Mouse (Mus musculus) splenic B cell, adult 2 months (primary cell): ENCODE data around the gene Srd5a3.
A peak's percentile ranks its signal among the peaks of the same experiment; 100 is the strongest.

ENCODE experiments used
- DNase-seq: peaks from one replicate; pipeline ENCODE4 v3.0.0-alpha.2; 2011; ENCODE audit warnings: low read depth, low spot score
- H3K27me3 ChIP-seq: 2 replicates; pipeline ENCODE4 v1.6.1; 2012; ENCODE audit warnings: mild to moderate bottlenecking, low read length, moderate library complexity, mixed read lengths; ENCODE audit not compliant: control insufficient read depth, poor library complexity, insufficient read depth, severe bottlenecking
- H3K36me3 ChIP-seq: 2 replicates; pipeline ENCODE4 v1.6.1; 2012; ENCODE audit warnings: mild to moderate bottlenecking, low read length, moderate library complexity, mixed read lengths; ENCODE audit not compliant: control insufficient read depth, poor library complexity, insufficient read depth, severe bottlenecking

The Srd5a3 gene

DNA sequence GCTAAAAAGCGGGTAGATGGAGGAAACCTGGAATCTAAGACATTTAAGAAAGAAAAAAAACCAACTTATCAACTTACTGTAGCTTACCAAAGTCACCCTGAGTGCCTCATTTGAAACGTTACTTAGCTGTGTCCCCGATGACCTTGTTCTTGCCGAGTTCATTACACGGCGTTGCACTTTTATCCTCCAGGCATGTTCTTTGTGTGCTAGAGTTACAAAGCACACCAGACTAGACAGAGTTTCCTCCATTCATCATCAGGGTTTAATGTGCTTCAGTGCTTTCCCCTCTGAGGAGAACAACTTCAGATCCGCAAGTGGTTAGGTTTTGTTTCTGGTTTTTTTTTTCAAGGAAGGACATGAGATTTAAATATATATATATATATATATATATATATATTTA is 24.8 kb downstream of the Srd5a3 start:
- Histone ChIP-seq H3K27me3 (no peaks in the 10 kb centered on the region), H3K36me3 (no peaks in the 10 kb centered on the region)
- DNase-seq = no peak

DNA sequence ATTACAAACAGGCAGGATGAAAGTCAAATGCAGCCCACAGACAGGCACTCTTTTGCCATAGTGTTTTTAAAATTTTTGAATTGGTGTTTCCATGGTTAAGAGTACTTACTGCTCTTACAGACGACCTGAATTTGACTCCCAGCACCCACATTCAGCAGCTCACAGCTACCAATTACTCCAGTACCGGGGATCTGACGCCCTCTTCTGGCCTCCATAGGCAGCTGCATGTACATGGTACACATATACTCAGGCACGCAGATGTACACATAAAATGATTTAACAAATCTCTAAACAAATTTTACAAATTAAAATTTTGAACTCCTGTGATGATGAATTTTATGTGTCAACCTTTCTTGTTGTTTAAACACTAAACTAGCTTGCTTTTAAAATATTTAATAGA is 30.5 kb downstream of the Srd5a3 start:
- no peak for DNase-seq
- no peaks in the 10 kb centered on the region for H3K27me3 ChIP-seq
- no peaks in the 10 kb centered on the region for H3K36me3 ChIP-seq

DNA sequence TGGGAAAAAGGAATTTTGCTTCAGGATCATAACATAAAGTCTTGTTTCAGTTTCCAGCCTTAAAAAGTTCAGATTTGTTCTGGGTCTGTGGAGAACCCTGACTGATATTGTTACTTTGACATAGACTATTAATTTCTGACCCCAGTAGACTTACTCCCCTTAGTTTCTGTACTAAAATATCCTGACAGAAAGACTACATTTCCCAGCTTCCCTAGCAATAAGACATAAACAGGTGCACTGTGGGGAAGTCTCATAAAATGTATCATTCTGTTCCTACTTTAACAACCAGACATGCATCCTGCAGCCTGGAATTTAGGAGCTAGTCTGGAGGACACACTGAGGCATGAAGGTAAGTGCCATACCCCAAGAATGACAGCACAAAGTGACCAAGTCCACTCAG is 31.0 kb downstream of the Srd5a3 start:
- H3K36me3 ChIP-seq = no peaks in the 10 kb centered on the region
- no peak for DNase-seq
- no peaks in the 10 kb centered on the region for H3K27me3 ChIP-seq

DNA sequence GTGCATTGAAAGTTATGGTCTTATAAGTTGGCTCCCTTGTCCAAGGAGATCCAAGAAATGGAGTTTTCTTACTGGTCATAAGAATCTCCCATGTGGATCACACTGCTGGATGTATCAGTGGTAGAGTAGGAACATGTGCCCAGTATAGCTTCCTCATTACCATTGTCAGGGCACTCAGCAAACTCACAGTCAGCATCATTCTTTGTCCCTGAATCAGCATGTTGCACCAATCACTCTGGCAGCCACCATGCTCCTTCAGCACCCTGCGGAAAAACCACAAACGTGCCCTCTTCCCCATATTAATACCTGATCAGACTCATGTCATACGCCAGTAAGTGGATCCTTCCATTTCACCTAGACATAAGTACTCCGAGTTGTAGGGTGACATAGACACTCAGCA is 35.0 kb downstream of the Srd5a3 start:
- Histone ChIP-seq H3K36me3 (no peaks in the 10 kb centered on the region), H3K27me3 (no peaks in the 10 kb centered on the region)
- no peak for DNase-seq

DNA sequence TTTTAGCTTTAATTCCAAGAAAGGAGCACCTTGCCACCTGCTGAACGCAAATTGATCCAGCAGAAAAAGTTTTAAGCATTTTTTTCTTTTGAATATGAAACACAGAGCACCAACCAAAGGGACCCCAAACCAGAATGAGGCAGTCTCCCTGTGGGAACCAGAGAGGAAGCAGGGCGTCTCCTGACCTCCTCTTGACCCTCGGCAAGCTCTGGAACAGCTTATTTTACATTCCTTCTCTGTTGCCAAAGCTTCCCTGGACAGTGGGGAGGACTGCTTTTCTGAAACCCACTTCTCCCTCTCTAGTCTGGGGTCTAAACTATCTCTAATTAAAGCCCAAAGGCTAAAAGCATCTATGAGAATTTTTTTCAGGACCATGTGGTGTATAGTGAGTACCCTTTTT is 36.3 kb downstream of the Srd5a3 start:
- Histone ChIP-seq H3K27me3 (no peaks in the 10 kb centered on the region), H3K36me3 (no peaks in the 10 kb centered on the region)
- no peak for DNase-seq

DNA sequence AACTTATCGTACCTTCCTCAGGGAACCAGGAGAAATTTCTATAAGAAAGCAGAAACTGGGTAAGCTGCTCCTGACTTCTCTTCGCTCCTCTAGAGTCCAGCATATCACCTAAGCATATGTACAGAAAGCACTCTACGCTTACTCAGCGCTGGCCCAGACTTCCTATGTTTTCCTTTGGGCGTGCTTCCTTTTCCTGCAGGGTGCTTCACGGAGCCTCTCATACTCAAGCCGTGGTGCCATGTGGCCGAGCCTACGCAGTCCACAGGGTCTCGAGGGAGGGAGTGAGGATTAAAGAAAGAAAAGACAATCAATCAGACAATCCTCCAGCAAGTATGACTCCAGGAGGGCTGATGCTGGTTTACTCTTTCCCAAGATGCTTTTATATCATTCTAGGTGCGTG is 36.8 kb downstream of the Srd5a3 start:
- H3K27me3 ChIP-seq = no peaks in the 10 kb centered on the region
- no peaks in the 10 kb centered on the region for H3K36me3 ChIP-seq
- DNase-seq = no peak

DNA sequence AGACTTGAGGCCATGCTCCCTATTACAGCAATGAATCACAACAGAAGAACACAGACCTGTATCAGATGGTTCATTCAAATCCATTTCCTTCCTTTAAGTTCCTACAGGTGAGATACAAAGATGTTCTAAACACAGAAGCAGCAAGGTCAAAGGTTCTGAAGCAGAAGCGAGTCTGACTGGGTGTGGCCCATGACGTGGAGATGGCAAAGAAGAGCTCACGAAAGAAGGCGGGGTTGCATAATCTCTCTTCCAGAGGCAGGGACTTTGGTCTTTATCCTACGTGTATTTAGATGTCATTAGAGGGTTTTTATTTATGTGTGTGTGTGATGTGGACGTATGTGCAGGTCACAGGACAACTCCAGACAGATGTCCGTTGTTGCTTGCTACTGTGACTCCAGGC is 37.6 kb downstream of the Srd5a3 start:
- H3K36me3 ChIP-seq = no peaks in the 10 kb centered on the region
- no peak for DNase-seq
- H3K27me3 ChIP-seq = no peaks in the 10 kb centered on the region

DNA sequence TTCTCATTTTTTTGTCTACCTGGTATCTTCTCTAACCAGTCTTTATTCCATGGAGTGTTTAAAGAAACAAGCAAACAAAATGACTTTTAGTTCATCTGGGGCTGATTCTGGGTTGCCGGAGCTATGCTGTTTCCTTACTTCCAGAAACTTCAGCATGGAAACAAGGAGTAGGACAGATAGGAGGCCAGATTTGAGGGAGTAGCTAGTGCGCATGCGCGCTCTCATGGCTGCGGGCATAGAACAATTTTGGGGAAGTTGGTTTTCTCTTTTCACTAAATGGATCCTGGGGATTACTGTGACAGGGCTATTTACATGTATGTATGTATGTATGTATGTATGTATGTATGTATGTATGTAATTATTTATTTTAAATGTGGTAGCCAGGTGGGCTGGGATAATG is 39.1 kb downstream of the Srd5a3 start:
- no peak for DNase-seq
- no peaks in the 10 kb centered on the region for H3K27me3 ChIP-seq
- H3K36me3 ChIP-seq = no peaks in the 10 kb centered on the region

DNA sequence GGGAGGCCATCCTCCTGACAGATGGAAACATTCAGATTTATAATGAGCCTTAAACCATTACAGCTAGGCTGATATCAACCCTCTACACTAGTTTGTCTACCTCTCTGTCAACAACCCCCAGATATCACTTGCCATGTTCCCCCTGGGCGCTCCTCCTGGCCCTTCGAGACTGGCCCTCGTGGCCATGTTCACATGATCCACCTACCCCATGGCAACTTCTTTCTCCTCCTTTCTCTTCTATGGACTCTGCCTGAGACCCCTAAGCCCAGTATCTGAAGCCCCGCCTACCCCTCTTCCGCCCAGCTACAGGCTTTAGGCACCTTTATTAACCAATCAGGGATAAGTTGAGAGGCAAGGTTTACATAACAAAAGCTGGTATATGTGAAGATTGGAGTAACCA is 39.7 kb downstream of the Srd5a3 start:
- Histone ChIP-seq H3K27me3 (no peaks in the 10 kb centered on the region), H3K36me3 (no peaks in the 10 kb centered on the region)
- no peak for DNase-seq

DNA sequence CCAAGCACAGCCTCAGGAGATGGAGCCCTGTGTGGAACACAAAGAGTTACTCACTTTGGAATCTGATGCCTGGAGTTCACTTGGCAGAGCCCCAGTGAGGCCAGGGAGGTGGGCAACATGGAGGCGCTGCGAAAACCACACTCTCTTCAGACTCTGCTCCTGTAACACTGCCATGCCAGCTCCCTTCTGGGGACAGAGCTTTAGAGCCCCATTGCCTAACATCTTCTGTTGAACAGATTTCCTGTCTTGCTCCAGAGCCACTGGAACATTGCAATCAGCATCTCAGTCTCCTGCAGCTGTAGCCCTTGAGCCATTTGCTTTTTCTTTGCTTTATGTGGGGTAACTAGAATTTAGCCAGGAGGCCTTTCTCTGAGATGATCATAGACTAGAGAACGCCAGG is 42.3 kb downstream of the Srd5a3 start:
- DNase-seq = no peak

DNA sequence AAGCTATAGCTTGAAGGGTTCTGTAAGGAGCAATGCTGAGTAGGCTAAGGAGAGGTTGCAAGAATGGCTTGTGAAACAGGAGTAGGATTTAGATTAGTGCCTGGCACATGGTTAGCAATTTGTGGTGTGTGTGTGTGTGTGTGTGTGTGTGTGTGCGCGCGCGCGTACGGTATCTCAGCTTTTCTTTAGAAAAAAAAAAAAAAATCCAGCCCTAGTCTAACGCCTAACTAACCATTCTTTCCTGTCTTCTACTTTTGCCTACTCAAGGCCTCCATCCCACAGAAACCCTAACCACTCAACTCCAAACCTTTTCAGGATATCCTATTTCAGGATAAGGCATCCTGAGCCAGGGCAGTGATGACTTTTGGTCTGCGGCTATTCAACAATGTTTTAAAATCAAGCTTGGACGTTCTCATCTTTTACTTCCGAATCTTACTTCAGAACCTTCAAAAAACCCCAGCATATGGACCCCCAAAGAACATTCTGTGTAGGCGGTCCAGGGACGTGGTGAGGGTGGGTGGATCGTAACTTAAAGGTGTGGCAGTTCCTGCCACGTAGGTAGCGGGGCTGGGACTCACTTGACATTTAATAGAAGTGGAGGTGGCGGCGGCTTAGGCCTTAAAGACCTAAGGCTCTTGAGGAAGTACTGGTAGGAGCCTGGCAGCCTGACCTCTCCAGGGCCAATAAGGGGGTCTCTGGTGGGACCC is 43.1 kb downstream of the Srd5a3 start:
- DNase-seq = no peak
- no peaks in the 10 kb centered on the region for H3K36me3 ChIP-seq
- H3K27me3 ChIP-seq = no peaks in the 10 kb centered on the region

More for the DNA sequence above, 42.3 kb downstream of the Srd5a3 start:
- H3K27me3 ChIP-seq = no peaks in the 10 kb centered on the region
- no peaks in the 10 kb centered on the region for H3K36me3 ChIP-seq

DNA sequence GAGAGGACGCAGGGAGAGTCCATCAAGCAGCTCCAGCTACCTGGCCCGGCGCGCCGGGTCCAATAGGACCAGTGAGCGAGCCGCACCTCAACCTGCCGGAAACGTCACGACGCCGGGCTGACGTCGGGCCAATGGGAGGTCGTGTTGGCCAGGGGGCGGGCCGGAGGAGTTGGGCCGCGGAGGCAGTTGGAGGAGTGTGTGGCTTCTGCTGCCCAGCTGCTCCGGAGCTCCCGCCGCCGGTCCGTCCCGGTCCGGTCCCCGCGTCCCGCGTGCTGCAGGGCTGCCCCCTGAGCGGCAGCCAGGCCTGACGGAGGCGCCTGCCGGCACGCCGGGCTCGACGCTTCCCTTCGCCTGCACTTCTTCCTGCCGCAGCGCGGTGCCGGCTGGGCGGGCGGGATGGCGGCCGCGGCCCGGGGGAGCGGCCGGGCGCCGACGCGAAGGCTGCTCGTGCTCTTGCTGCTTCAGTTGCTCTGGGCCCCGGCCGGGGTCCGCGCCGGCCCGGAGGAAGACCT is 43.7 kb downstream of the Srd5a3 start, which contains the start of gene Tmem165:
Gene Tmem165 (plus strand): TSS at position 131 of the 512 bp plus-strand sequence.
- DNase-seq = peak; percentile 92
- no peaks in the 10 kb centered on the region for H3K27me3 ChIP-seq
- no peaks in the 10 kb centered on the region for H3K36me3 ChIP-seq

DNA sequence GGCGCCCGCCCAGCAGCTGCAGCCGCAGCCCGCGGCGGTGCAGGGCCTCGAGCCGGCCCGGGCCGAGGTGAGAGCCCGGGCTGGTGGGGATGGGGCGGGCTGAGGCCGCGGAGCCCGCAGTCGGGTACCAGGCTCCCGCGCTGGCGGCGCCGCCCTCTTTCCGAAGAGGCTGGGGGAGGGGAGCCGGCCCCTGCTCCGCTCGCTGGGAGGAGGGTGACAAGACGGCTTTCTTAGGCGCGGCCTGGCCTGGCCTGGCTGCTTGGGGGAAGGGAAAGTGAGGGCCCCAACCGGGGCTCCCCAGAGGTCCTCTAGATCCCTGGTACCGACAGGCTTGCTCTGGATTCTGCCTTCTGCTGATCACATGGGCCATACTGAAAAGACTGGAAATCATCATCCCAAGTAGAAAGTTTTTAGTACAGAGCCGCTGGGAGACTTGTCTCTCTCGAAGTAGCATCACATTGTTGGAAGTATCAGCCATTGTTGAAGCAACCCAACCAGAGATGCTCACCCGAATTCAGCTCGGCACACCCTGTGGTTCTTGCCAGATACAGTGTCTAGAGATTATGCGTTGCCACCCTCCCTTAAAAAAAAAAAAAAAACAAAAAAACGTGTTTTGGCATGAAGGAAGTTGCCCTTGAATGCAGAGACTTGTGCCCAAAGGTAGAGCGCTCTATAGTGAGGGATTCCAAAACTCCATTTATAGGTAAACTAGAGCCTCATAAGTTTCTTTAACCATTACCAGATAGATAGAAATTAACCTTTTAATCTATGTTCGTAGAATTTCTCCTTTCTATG is 44.4 kb downstream of the Srd5a3 start:
- Histone ChIP-seq H3K36me3 (no peaks in the 10 kb centered on the region), H3K27me3 (no peaks in the 10 kb centered on the region)
- DNase-seq = peak; percentile 51

DNA sequence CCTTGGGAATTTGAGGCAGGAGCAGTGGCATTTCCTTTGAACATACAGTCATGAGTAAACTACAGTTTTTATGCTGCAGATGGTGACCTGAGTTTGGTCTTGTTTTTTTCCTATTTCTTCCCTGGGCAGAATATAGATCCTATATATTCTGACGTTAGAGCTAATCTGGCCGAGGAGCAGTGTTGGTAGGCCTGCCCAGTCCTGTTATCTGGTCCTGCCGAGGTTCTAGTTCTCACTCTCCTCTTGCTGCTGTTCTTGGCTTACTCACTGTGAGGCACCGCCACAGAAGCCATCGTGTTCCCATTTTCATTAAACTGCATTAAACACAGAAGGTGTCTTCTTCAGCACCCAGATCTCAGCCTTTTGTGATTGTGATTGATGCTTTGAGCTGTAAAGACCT is 47.8 kb downstream of the Srd5a3 start:
- Histone ChIP-seq H3K27me3 (no peaks in the 10 kb centered on the region), H3K36me3 (no peaks in the 10 kb centered on the region)
- no peak for DNase-seq

DNA sequence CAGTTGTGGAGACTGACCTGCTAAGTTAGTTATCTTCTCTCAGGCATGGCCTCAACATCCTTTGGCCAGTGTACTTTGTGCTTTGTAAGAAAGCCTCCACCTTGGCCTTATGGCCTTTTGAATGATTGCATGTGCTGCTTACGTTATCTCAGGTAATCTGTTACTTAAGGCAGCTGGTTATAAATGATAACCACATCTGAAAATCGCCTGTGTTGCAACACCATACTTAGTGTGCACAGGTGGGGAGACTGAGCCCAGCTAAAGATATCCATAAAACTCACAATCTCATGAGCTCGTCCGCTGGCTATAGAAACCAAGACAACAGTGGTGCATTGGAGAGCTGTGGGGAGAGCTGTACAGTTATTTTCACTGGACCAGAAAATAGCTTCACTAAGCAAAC is 50.5 kb downstream of the Srd5a3 start:
- no peaks in the 10 kb centered on the region for H3K27me3 ChIP-seq
- DNase-seq = no peak

More for the DNA sequence above, 50.5 kb downstream of the Srd5a3 start:
- H3K36me3 ChIP-seq = no peaks in the 10 kb centered on the region
